Mouse (Mus musculus) E14TG2a.4 (cell line): ENCODE data around the gene Anapc15-ps.

Source experiments
- H3K27me3 ChIP-seq: 2 replicates; pipeline ENCODE4 v1.6.1; 2014; ENCODE audit warnings: low read length, control low read depth; ENCODE audit not compliant: insufficient read depth
- H3K36me3 ChIP-seq: 2 replicates; pipeline ENCODE4 v1.6.1; 2014; ENCODE audit warnings: low read length, control low read depth; ENCODE audit not compliant: insufficient read depth
- H3K4me1 ChIP-seq: replicated peaks from 2 replicates; pipeline ENCODE4 v1.6.1; 2014; ENCODE audit warnings: low read depth, low read length, control low read depth
- H3K4me3 ChIP-seq: replicated peaks from 2 replicates; pipeline ENCODE4 v1.5.1; 2014; ENCODE audit warnings: mild to moderate bottlenecking, low read length
- H3K9me3 ChIP-seq: 2 replicates; pipeline ENCODE4 v1.6.1; 2014; ENCODE audit warnings: low read length, control low read depth
- CTCF ChIP-seq: conservative IDR thresholded peaks from 2 replicates; pipeline ENCODE4 v1.5.1; 2014; ENCODE audit warnings: low read length
- NANOG ChIP-seq: IDR thresholded peaks from 2 replicates; pipeline ENCODE4 v1.6.1; 2014; ENCODE audit warnings: borderline replicate concordance, low read length, mixed read lengths
- POU5F1 ChIP-seq: IDR thresholded peaks from 2 replicates; pipeline ENCODE4 v1.6.1; 2014; ENCODE audit warnings: low read length, borderline replicate concordance

The Anapc15-ps gene

DNA sequence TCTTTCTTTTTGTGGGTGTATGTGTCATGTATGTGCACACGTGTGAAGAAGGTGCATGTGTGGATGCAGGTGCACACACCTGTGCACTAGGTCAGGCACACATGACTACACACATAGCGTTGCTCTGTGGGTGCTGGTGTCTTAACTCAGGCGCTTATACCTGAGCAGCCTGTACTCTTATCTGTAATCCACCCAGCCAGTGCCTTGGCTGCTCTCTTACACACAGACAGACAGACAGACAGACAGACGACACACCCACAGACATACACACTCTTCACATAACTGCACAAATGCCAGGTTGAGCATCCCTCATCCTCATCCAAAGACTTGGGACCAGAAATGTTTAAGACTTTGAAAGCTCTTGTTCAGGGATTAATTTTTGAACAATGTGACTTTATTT, 12.8 kb upstream of the Anapc15-ps start:
- H3K4me1 ChIP-seq: peaks cover 64% of the 10 kb centered on the region
- H3K4me3 ChIP-seq: no peak overlapping the region
- TF ChIP-seq POU5F1 (no peak), NANOG (no peak), CTCF (no peak)
- H3K36me3 ChIP-seq: no peaks in the 10 kb centered on the region
- H3K27me3 ChIP-seq: no peaks in the 10 kb centered on the region
- no peaks in the 10 kb centered on the region for H3K9me3 ChIP-seq

DNA sequence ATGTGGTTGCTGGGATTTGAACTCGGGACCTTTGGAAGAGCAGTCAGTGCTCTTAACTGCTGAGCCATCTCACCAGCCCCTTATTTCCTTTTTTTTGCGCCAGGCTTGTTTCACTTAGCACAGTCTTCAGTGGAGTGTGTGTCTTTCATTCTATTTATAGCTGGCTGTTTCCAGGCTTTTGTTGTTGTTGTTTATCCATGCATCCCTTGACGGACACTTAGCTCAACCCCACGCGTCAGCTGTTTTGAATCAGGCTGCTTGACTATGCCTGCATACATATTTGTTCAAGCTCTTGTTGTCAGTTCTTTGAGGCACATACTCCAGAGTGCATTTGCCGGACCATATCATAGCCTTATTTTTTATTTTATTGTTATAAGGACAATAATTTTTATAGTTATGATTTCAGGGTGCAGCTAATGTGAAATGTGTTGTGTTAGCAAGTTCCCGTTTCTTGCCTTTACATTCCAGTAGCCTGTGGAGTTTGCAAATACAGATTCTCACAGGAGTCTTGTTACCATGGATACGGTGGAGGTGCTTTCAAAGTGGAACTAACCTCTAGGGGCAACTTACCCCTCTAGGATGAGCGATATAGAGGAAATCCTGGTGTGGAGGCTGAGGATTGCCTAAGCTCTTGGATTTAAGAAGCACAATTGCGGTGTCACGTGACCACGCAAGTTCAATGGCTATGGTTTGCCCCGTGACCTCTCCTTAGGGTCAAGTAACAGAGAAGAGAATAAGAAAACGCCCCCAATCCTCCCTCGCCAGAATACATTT, 11.7 kb upstream of the Anapc15-ps start:
- H3K36me3 ChIP-seq: no peaks in the 10 kb centered on the region
- no peaks in the 10 kb centered on the region for H3K27me3 ChIP-seq
- H3K9me3 ChIP-seq: no peaks in the 10 kb centered on the region
- no peak for TF ChIP-seq NANOG
- H3K4me3 ChIP-seq: no peak overlapping the region
- peaks cover 71% of the 10 kb centered on the region for H3K4me1 ChIP-seq

DNA sequence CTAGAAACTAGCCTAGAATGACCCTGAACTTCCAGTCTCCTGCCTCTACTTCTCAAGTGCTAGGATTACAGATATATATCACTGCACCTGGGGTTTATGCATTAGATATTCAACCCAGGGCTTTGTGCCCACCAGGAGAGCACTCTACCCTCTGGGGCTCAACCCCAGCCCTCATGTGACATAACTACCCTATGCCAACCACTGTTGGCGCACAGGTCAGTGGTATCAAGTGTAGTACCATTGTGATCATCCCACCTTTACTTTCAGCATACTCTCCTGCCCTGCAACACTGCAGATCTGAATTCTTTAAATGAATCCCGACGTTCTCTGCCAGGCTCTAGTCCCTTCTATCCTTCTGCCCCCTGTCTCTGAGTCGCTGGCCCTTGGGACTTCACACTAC, 11.0 kb upstream of the Anapc15-ps start:
- Histone ChIP-seq H3K36me3 (no peaks in the 10 kb centered on the region), H3K9me3 (no peaks in the 10 kb centered on the region), H3K4me1 (peaks cover 67% of the 10 kb centered on the region), H3K4me3 (no peak overlapping the region), H3K27me3 (no peaks in the 10 kb centered on the region)
- no peak for TF ChIP-seq CTCF
- no peak for TF ChIP-seq NANOG
- TF ChIP-seq POU5F1: no peak

DNA sequence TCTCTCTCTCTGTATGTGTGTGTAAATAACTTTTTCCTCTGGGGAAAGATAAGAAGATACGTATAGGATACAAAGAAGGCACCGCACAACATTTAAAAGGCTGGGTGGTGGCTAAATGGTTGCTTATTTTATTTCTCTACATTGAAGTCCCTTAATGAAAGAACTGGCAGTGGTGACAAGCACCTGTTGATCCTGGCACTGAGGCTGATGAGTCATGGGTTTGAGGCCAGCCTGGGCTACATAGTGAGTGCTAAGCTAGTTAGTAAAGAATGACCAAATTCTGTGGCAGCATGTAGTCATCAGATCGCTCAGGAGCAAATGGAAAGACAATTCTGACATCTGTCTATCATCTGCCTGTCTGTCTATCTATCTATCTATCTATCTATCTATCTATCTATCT, 10.5 kb upstream of the Anapc15-ps start:
- no peaks in the 10 kb centered on the region for H3K27me3 ChIP-seq
- H3K9me3 ChIP-seq: no peaks in the 10 kb centered on the region
- TF ChIP-seq CTCF: no peak
- TF ChIP-seq NANOG: no peak
- TF ChIP-seq POU5F1: no peak
- peaks cover 62% of the 10 kb centered on the region for H3K4me1 ChIP-seq
- no peak overlapping the region for H3K4me3 ChIP-seq
- H3K36me3 ChIP-seq: no peaks in the 10 kb centered on the region

DNA sequence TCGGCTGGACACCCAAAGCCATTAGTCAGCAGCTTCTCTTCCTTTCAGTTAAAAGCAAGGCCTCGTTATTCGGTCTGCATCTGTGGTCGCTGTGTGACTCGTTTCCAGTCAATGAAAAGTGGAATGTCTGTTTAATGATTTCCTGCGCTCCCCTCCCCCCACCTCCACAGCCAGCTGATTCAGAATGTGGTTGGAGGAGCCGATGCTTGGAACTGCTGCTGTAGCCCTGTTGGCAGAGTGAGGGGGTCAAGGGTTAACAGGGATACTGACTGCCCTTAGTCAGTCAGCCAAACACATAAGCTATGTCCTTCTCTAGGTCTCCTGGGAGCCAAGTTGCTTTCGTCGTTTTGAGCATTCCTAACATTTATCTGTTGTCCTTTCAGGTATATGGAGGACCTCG, 9.7 kb upstream of the Anapc15-ps start:
- TF ChIP-seq NANOG: no peak
- no peak for TF ChIP-seq CTCF
- TF ChIP-seq POU5F1: no peak
- no peaks in the 10 kb centered on the region for H3K27me3 ChIP-seq
- no peak overlapping the region for H3K4me3 ChIP-seq
- H3K9me3 ChIP-seq: no peaks in the 10 kb centered on the region
- peaks cover 61% of the 10 kb centered on the region for H3K4me1 ChIP-seq
- no peaks in the 10 kb centered on the region for H3K36me3 ChIP-seq

DNA sequence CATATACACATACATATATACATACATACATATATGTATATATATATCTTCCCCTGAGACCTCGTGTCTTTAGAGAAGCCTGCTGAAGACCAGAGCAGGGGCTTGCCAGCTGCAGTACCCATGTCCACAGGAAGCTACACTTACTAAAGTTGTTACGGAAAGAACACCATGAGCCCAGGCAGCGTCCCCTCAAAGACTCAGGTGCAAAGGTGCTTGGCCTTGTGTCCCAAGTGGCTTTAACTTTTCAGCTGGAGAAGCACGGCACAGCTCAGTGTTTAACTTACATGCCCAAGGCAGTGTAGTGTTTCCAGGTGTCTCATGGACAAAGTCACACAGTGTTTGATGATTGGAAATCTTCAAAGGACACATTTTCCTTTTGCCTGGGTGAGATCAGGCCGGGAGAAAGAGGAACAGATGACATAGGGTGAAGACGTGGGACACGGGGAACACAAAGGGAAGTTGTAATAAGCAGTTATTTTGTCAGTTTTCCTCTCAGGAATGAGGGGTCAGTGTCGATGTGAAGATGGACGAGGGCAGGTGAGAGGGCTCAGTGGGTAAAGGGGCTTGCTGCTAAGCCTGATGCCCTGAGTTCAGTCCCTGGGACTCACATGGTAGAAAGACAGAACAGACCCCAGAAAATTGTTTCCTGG, 9.0 kb upstream of the Anapc15-ps start:
- Histone ChIP-seq H3K9me3 (no peaks in the 10 kb centered on the region), H3K4me1 (peaks cover 61% of the 10 kb centered on the region), H3K36me3 (no peaks in the 10 kb centered on the region), H3K4me3 (no peak overlapping the region), H3K27me3 (no peaks in the 10 kb centered on the region)
- TF ChIP-seq NANOG (no peak), CTCF (no peak), POU5F1 (no peak)

DNA sequence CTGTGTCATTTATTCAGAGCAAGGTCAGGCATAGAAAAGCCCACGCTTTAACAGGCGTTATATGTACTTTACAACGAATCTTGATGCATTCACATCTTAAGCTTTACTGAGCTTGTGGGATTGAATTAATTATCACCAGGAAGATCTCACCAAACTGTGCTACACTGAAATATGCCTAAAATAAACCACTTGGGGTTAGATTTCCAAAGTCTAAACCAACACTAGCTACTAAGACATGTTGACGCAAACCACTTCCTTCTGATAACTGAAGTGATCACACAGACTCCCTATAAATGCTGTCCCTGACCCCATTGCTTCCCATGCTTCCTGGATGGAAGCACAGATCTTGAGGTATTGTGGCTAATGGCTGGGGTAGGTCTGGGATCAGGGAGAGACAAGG, 8.2 kb upstream of the Anapc15-ps start:
- no peaks in the 10 kb centered on the region for H3K9me3 ChIP-seq
- no peak for TF ChIP-seq NANOG
- TF ChIP-seq CTCF: no peak
- no peak for TF ChIP-seq POU5F1
- H3K4me1 ChIP-seq: peaks cover 65% of the 10 kb centered on the region
- H3K27me3 ChIP-seq: no peaks in the 10 kb centered on the region
- no peaks in the 10 kb centered on the region for H3K36me3 ChIP-seq
- peak overlapping the region; percentile 74 for H3K4me3 ChIP-seq

DNA sequence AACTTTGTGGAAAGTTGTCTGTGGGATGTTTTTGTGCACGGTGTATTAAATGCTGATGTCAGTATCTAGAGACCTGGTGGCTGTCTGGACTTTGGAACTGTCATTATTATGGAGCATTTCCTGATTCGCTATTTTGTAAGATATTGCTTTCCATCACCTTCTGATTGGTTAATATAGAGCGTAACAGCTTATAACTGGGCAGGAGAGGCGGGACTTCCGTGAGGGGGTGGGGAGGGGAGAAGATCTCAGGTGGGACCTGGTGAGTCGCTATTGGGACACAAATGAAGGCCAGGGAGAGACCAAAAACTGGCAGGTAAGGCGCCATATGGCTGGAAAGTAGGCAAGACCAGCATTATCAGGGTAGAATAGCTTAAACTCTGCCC, 7.8 kb upstream of the Anapc15-ps start:
- TF ChIP-seq CTCF (no peak), POU5F1 (no peak), NANOG (no peak)
- H3K4me1 ChIP-seq: peaks cover 64% of the 10 kb centered on the region
- H3K9me3 ChIP-seq: no peaks in the 10 kb centered on the region
- H3K36me3 ChIP-seq: no peaks in the 10 kb centered on the region
- peak overlapping the region; percentile 74 for H3K4me3 ChIP-seq
- H3K27me3 ChIP-seq: no peaks in the 10 kb centered on the region
